ENCODE assay signal across 14 mouse cellular contexts in the genomic region with DNA sequence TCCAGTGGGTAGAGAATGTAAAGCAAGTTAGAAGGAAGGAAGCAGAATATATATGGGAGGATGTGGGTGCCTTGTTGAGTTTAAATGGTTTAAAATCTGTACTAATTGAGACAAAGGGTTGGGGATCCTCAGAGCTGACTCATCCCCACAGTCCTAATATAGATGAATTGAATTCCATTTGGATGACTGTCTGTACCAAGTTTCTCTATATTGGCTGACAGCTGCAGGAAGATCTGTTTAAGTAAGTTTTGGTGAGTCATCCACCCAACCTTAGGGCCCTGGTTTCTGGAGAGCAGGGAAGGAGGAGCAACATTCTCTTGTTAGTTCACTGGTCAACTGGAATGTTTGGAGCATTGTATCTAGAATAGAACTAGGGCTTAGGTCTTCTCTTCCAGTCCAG.
"Had no signal": no experiment of that assay in that cellular context is flagged by ENCODE, and none has a peak within 500 bp of the region (broad histone marks: within the 10 kb centered on the region; RNA-seq: fewer than 3 reads in every experiment).

No protein-coding gene starts in this region.

- ATAC-seq: liver, embryonic 12.5 days had no signal

- H3K9me3 ChIP-seq: kidney, embryonic 15.5 days; limb, embryonic 10.5 days; liver, embryonic 12.5 days; midbrain, embryonic 10.5 days; neural tube, embryonic 12.5 days had no signal

- H3K4me3 ChIP-seq: kidney, embryonic 15.5 days; left cerebral cortex, adult 2 months; limb, embryonic 10.5 days; liver, embryonic 12.5 days; midbrain, embryonic 10.5 days; neural tube, embryonic 12.5 days had no signal

- H3K27me3 ChIP-seq: kidney, embryonic 15.5 days; liver, embryonic 12.5 days; neural tube, embryonic 12.5 days had no signal

- DNase-seq: kidney, adult 18-20 months; kidney, postnatal 14 days; lung, embryonic 14.5 days; lung, postnatal 10 days; lung, postnatal 4 days; midbrain, embryonic 14.5 days; thymus, adult 2 months; thymus, postnatal 36 days had no signal

- H3K9ac ChIP-seq: kidney, embryonic 15.5 days; liver, embryonic 12.5 days; lung, embryonic 14.5 days; neural tube, embryonic 12.5 days had no signal

- H3K4me1 ChIP-seq: kidney, embryonic 15.5 days; limb, embryonic 10.5 days; liver, embryonic 12.5 days; midbrain, embryonic 10.5 days; neural tube, embryonic 12.5 days had no signal

- H3K36me3 ChIP-seq: kidney, embryonic 15.5 days; limb, embryonic 10.5 days; liver, embryonic 12.5 days; midbrain, embryonic 10.5 days; neural tube, embryonic 12.5 days had no signal

- H3K27ac ChIP-seq: kidney, embryonic 15.5 days; left cerebral cortex, adult 2 months; limb, embryonic 10.5 days; liver, embryonic 12.5 days; midbrain, embryonic 10.5 days; neural tube, embryonic 12.5 days had no signal

- H3K4me2 ChIP-seq: kidney, embryonic 15.5 days; liver, embryonic 12.5 days; lung, embryonic 14.5 days; neural tube, embryonic 12.5 days had no signal
